Mouse (Mus musculus): ENCODE measurements at regions not wholly inside any gene's neighbourhood (a gene's known extent, or its start where the extent isn't known, plus 50 kb on each side); places are given as distances from the start of the nearest gene placed in this dataset.

DNA sequence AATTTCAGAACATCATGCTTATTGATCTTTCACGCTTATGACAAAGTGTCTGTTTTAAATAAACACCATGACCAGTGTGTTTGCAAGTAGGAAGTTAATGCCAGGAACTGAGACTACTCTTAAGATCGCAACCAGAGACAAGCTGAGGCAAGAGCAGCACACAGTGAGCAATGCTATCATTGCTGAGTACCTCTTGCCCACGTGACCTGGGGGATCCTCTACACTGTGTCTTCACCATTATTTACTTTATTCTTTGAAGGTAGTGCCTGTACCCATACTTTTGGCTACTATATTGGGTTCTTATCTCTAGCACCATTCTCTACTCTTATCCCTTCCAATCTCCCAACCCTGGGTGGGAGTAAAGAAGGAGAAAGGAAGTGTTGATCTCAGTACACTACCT, 254.9 kb downstream of the Rpl10-ps3 start:
- TF ChIP-seq ZC3H11A (IDR thresholded peaks at IDR 0.05; ENCODE audit: borderline replicate concordance, low read depth, low read length) = no peak
- no peak for TF ChIP-seq MAFK (IDR thresholded peaks at IDR 0.05; ENCODE audit: insufficient read depth, low read depth, low read length)
